Mouse (Mus musculus) hindbrain, embryonic 14.5 days (tissue): ENCODE results near the gene Parva. TPM values are rescaled to one million over a fixed set of nuclear protein-coding genes. Genes with fewer than 3 reads are reported as not detected.
A peak's percentile ranks its signal among the peaks of the same experiment; 100 is the strongest.

ENCODE experiments used
- ATAC-seq: fragments of 200-750 bp; cut with Nextera tagmentation; 2 replicates; pipeline ENCODE4 v1.8.0; 2017; ENCODE audit warnings: moderate number of reproducible peaks, mild to moderate bottlenecking, moderate TSS enrichment, moderate library complexity; ENCODE audit not compliant: low FRiP score
- DNase-seq: peaks from one replicate; pipeline ENCODE4 v3.0.0-alpha.2; 2015; ENCODE audit warnings: low spot score
- H3K27ac ChIP-seq: fragments of 300-500 bp; sonication (generic); 2 replicates; pipeline ENCODE4 v1.5.1; 2014; ENCODE audit warnings: mild to moderate bottlenecking, moderate library complexity
- H3K27me3 ChIP-seq: fragments of 300-500 bp; sonication (generic); 2 replicates; pipeline ENCODE4 v1.6.1; 2014; ENCODE audit warnings: mild to moderate bottlenecking, low read length, mixed read lengths; ENCODE audit not compliant: control insufficient read depth, insufficient read depth
- H3K36me3 ChIP-seq: fragments of 300-500 bp; sonication (generic); replicated peaks from 2 replicates; pipeline ENCODE4 v1.6.1; 2014; ENCODE audit not compliant: control insufficient read depth, insufficient read depth
- H3K4me1 ChIP-seq: fragments of 300-500 bp; sonication (generic); replicated peaks from 2 replicates; pipeline ENCODE4 v1.6.1; 2014; ENCODE audit warnings: antibody characterized with exemption, low read length, mixed read lengths; ENCODE audit not compliant: control insufficient read depth, insufficient read depth
- H3K4me2 ChIP-seq: fragments of 300-500 bp; sonication (generic); replicated peaks from 2 replicates; pipeline ENCODE4 v1.6.1; 2014; ENCODE audit warnings: mild to moderate bottlenecking, moderate library complexity
- H3K4me3 ChIP-seq: fragments of 300-500 bp; sonication (generic); replicated peaks from 2 replicates; pipeline ENCODE4 v1.5.1; 2014; ENCODE audit warnings: mild to moderate bottlenecking, low read length
- H3K9ac ChIP-seq: fragments of 300-500 bp; sonication (generic); 2 replicates; pipeline ENCODE4 v1.6.1; 2014
- H3K9me3 ChIP-seq: fragments of 300-500 bp; sonication (generic); 2 replicates; pipeline ENCODE4 v1.6.1; 2016; ENCODE audit warnings: low read length; ENCODE audit not compliant: control insufficient read depth
- WGBS: fragments of 180-500 bp; shearing (Covaris S2); extraction: QIAGEN DNeasy Blood & Tissue Kit; methylation state at CpG from one replicate; pipeline ENCODE4 v1.1.7; 2014; 5-methylcytosine and 5-hydroxymethylcytosine counted together
- polyA plus RNA-seq: library from polyadenylated mRNA; unstranded; fragments of >200 nt; fragmentation: Nextera tagmentation; extraction: Ambion mirVana; gene quantifications from 2 replicates; pipeline ENCODE4 v1.2.1, GENCODE M21; 2014

Parva gene
- polyA plus RNA-seq, 1 experiment from 2014 or later: 28.1 TPM

DNA sequence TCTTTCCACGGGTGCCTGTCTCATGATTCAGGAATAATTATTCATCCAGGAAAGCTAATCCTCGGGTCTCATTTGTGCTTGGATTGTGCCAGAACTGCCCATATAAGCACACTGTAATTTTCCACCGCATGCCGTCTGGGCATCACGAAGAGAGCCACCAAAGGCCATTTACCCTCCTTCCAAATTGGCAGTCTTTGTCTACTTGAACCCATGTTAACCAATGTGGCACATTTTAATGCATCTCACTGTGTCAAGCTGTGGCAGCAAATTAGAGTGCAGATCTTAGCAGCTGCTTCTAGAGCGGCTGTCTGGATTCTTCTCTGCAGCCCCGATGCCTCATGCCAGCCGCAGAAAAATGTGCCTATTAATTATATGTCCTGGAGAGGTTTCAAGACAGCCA lies 176.9 kb downstream of the Parva start:
- ATAC-seq: no peak; the same call in 1 of the 2 replicates
- Histone ChIP-seq H3K27me3 (no peaks in the 10 kb centered on the region), H3K4me1 (no peaks in the 10 kb centered on the region), H3K4me3 (no peak overlapping the region), H3K27ac (no peak overlapping the region), H3K9me3 (no peaks in the 10 kb centered on the region), H3K4me2 (no peak overlapping the region), H3K36me3 (no peaks in the 10 kb centered on the region), H3K9ac (no peak overlapping the region)
- peak; percentile 42 for DNase-seq
- WGBS: 51% methylated on average over 8 of the region's 8 CpGs

- no peak for ATAC-seq
- no peaks in the 10 kb centered on the region for H3K27me3 ChIP-seq
These were observed 186.9 kb downstream of the Parva start for GRCm38 (mm10) chr7:112614046-112614790.

DNA sequence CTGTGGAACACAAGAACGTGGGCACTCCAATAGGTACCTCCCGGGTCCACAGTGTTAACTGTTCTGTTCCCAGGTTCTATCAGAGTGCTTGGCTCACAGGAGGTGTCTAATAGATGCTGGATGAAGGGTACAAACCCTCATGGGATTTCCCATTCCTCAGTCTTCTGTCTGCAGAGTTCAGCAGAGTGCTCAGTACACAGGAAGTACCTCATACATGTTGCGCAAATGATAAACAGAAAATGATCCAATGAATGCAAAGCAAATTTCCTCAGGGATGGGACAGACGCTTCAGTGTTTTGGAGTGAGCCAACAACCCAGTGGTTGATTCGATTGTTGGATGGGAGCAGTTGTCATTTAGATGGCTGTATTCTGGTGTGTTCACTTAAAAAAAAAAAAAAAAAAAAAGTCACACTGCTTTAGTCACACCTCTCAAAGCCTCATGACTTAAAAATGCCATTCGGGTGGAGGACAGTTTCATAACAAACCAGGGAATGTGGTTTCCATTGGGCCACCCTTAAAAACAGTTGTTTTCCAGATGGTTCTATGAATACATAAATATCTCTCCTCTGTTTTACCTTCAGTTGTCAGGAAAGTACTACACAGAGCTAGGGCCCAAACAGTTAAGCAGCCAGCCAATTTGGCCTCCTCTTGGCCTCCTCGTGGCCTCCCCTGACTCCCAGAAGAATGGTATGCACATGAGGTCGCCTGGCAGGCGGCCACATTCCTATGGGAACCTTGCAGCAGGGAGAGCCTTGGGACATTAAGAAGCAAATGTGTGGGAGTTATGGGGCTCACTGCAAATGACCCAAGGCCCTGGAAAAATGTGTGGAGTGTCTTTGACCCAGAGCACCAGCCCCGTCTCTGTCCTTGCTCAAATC lies 187.7 kb downstream of the Parva start:
- Histone ChIP-seq H3K4me2 (no peak overlapping the region), H3K9ac (no peak overlapping the region), H3K27ac (no peak overlapping the region), H3K4me3 (no peak overlapping the region), H3K4me1 (no peaks in the 10 kb centered on the region), H3K9me3 (no peaks in the 10 kb centered on the region), H3K27me3 (no peaks in the 10 kb centered on the region), H3K36me3 (no peaks in the 10 kb centered on the region)
- no peak for DNase-seq
- 66% methylated on average over 10 of the region's 10 CpGs for WGBS
- ATAC-seq: no peak

More at GRCm38 (mm10) chr7:112614046-112614790, 186.9 kb downstream of the Parva start:
- 93% methylated on average over 3 of the region's 3 CpGs for WGBS
- no peak overlapping the region for H3K9ac ChIP-seq
- DNase-seq: no peak
- no peaks in the 10 kb centered on the region for H3K9me3 ChIP-seq
- H3K4me2 ChIP-seq: no peak overlapping the region
- no peaks in the 10 kb centered on the region for H3K4me1 ChIP-seq
- H3K4me3 ChIP-seq: no peak overlapping the region
- H3K27ac ChIP-seq: no peak overlapping the region
- H3K36me3 ChIP-seq: no peaks in the 10 kb centered on the region

DNA sequence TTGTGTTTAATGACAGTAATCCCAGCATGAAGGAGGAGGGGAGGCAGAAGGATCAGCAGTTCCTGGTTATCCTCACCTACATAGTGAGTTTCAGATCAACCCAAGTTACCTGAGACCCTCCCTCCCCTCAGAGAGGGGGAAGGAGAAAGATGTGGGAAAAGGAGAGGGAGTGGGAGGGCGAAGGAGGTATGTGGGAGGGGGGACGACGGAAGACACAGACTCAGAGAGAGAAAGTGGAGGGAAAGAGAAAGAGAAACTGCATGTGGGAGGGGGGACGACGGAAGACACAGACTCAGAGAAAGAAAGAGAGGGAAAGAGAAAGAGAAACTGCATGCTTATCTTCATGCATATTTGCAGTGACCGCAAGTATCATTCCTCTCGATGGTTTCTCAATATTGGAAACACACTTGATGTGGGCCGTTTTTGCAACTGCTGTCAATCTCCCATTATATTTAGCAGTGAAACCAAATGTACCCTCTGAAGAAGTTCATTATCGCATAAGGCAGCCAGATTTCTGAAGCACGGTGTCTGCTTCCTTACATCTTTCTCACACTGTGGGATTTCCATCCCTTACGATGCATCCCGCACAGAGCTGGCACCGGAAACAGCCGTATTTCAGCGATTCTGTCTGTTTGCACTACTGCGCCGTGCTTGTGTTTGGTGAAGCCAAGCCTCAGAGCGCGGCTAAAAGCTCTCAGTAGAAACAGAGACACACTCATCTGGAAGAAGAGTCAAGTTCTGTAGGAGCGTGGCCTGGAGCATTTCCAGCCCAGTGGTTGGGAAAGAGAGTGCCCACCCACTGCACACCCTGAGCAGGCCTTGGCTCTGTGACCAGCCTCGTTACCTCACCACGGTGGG lies 193.2 kb downstream of the Parva start:
- no peaks in the 10 kb centered on the region for H3K9me3 ChIP-seq
- ATAC-seq (no peak), DNase-seq (no peak)
- no peak overlapping the region for H3K4me3 ChIP-seq
- no peaks in the 10 kb centered on the region for H3K27me3 ChIP-seq
- no peak overlapping the region for H3K27ac ChIP-seq
- no peak overlapping the region for H3K4me2 ChIP-seq
- H3K36me3 ChIP-seq: no peaks in the 10 kb centered on the region
- H3K4me1 ChIP-seq: no peaks in the 10 kb centered on the region
- WGBS: 75% methylated on average over 22 of the region's 22 CpGs
- no peak overlapping the region for H3K9ac ChIP-seq

GRCm38 (mm10) chr7:112627481-112627880 lies 200.2 kb downstream of the Parva start:
- WGBS: 84% methylated on average over 4 of the region's 4 CpGs

DNA sequence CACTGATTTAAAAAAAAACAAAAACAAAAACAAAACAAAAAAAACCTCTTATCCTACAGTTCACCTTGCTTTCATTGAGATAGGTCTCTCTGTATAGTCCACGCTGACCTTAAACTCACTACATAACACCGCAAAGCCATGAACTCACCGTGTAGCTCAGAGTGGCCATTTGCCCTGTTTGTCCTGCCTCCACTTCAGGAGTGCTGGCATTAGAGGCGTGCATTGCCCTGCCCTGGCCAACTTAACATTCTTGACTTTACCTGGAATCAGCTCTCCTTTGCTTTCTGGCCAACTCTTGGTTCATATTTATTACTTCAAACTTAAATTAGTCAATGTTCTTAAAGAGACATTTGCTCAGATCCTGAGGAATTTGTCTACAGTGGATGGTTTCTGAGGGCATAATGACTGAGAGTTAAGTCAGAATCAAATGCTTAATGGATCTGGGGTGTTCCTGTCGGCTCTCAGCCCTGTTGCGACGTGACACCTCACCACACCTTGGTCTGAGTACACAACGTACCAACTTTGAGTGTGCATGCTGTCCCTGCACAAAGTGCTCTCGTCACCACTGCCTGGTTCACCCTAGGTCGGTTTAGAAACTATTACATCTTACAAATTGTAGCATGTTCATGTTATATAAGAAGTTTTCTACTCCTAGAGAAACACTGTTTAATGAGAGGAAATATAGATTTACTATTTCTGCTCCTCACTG lies 207.4 kb downstream of the Parva start:
- H3K4me1 ChIP-seq: no peaks in the 10 kb centered on the region
- H3K36me3 ChIP-seq: no peaks in the 10 kb centered on the region
- no peaks in the 10 kb centered on the region for H3K27me3 ChIP-seq
- DNase-seq (no peak), ATAC-seq (no peak)
- H3K4me3 ChIP-seq: no peak overlapping the region
- H3K9ac ChIP-seq: no peak overlapping the region
- WGBS: 94% methylated on average over 10 of the region's 10 CpGs
- no peak overlapping the region for H3K4me2 ChIP-seq
- no peak overlapping the region for H3K27ac ChIP-seq
- H3K9me3 ChIP-seq: no peaks in the 10 kb centered on the region

More at GRCm38 (mm10) chr7:112627481-112627880, 200.2 kb downstream of the Parva start:
- ATAC-seq (no peak), DNase-seq (no peak)
- Histone ChIP-seq H3K4me1 (no peaks in the 10 kb centered on the region), H3K9ac (no peak overlapping the region), H3K4me2 (no peak overlapping the region), H3K27me3 (no peaks in the 10 kb centered on the region), H3K27ac (no peak overlapping the region), H3K36me3 (no peaks in the 10 kb centered on the region), H3K9me3 (no peaks in the 10 kb centered on the region), H3K4me3 (no peak overlapping the region)

GRCm38 (mm10) chr7:112635936-112636335 lies 208.6 kb downstream of the Parva start:
- no peak overlapping the region for H3K9ac ChIP-seq
- H3K9me3 ChIP-seq: no peaks in the 10 kb centered on the region
- H3K4me3 ChIP-seq: no peak overlapping the region
- H3K36me3 ChIP-seq: no peaks in the 10 kb centered on the region
- DNase-seq (no peak), ATAC-seq (no peak)
- H3K4me1 ChIP-seq: no peaks in the 10 kb centered on the region
- 94% methylated on average over 2 of the region's 2 CpGs for WGBS
- H3K4me2 ChIP-seq: no peak overlapping the region
- no peak overlapping the region for H3K27ac ChIP-seq
- no peaks in the 10 kb centered on the region for H3K27me3 ChIP-seq
